Mouse (Mus musculus) forebrain, embryonic 15.5 days (tissue): Measurements from ENCODE around the gene Olfr1347. TPM values are rescaled to one million over a fixed set of nuclear protein-coding genes. Genes with fewer than 3 reads are reported as not detected.

ENCODE experiments used
- ATAC-seq: fragments of 200-750 bp; cut with Nextera tagmentation; replicated peaks from 2 replicates; pipeline ENCODE4 v1.8.0; 2017; ENCODE audit warnings: mild to moderate bottlenecking, moderate TSS enrichment, moderate library complexity
- H3K27ac ChIP-seq: fragments of 300-500 bp; sonication (generic); replicated peaks from 2 replicates; pipeline ENCODE4 v1.5.1; 2015; ENCODE audit warnings: mild to moderate bottlenecking, inconsistent platforms
- H3K27me3 ChIP-seq: fragments of 300-500 bp; sonication (generic); 2 replicates; pipeline ENCODE4 v1.6.1; 2015; ENCODE audit warnings: inconsistent platforms
- H3K36me3 ChIP-seq: fragments of 300-500 bp; sonication (generic); 2 replicates; pipeline ENCODE4 v1.6.1; 2015; ENCODE audit warnings: mild to moderate bottlenecking, inconsistent platforms
- H3K4me1 ChIP-seq: fragments of 300-500 bp; sonication (generic); 2 replicates; pipeline ENCODE4 v1.6.1; 2015; ENCODE audit warnings: inconsistent platforms
- H3K4me2 ChIP-seq: fragments of 300-500 bp; sonication (generic); replicated peaks from 2 replicates; pipeline ENCODE4 v1.6.1; 2015; ENCODE audit warnings: mild to moderate bottlenecking, inconsistent platforms
- H3K4me3 ChIP-seq: fragments of 300-500 bp; sonication (generic); 2 replicates; pipeline ENCODE4 v1.5.1; 2015; ENCODE audit warnings: mild to moderate bottlenecking, inconsistent platforms
- H3K9ac ChIP-seq: fragments of 300-500 bp; sonication (generic); replicated peaks from 2 replicates; pipeline ENCODE4 v1.6.1; 2015; ENCODE audit warnings: mild to moderate bottlenecking, inconsistent platforms
- H3K9me3 ChIP-seq: fragments of 300-500 bp; sonication (generic); 2 replicates; pipeline ENCODE4 v1.6.1; 2016; ENCODE audit warnings: inconsistent platforms
- WGBS: fragments of 180-500 bp; shearing (Covaris S2); methylation state at CpG from one replicate; pipeline ENCODE4 v1.1.7; 2015; ENCODE audit warnings: mixed read lengths; 5-methylcytosine and 5-hydroxymethylcytosine counted together
- polyA plus RNA-seq: library from polyadenylated mRNA; unstranded; fragments of >200 nt; fragmentation: Nextera tagmentation; extraction: Ambion mirVana; gene quantifications from 2 replicates; pipeline ENCODE4 v1.2.1, GENCODE M21; 2015

The Olfr1347 gene
- polyA plus RNA-seq, 1 experiment from 2014 or later: not detected

GRCm38 (mm10) chr7:6438388-6438787 lies 61.2 kb downstream of the Olfr1347 start, which contains the start of gene Olfr1344:
Gene Olfr1344 (plus strand): TSS chr7:6438688.
- no peak for ATAC-seq
- H3K4me1 ChIP-seq: peaks cover 17% of the 10 kb centered on the region
- WGBS: 80% methylated on average over 3 of the region's 3 CpGs
- H3K36me3 ChIP-seq: no peaks in the 10 kb centered on the region
- no peak within 1 kb of the TSS for H3K4me3 ChIP-seq
- no peak within 1 kb of the TSS for H3K9ac ChIP-seq
- H3K4me2 ChIP-seq: no peak within 1 kb of the TSS
- H3K27me3 ChIP-seq: no peaks in the 10 kb centered on the region
- no peaks in the 10 kb centered on the region for H3K9me3 ChIP-seq
- no peak within 1 kb of the TSS for H3K27ac ChIP-seq

Other genes starting within 250 kb of the Olfr1347 start
- gene Epp13, start 247.0 kb downstream of the Olfr1347 start, polyA plus RNA-seq: 0.38 TPM in 1 of 2 replicates, not detected in the other
- gene Zfp667, start 213.2 kb downstream of the Olfr1347 start, polyA plus RNA-seq: 15.2 and 15.8 TPM in 2 replicates
- gene Zfp583, start 168.5 kb downstream of the Olfr1347 start, polyA plus RNA-seq: 12.3 and 13.8 TPM in 2 replicates
- 5.7 and 6.0 TPM in 2 replicates for gene Gm3854, start 156.0 kb downstream of the Olfr1347 start, polyA plus RNA-seq
- gene Zfp78, start 136.5 kb downstream of the Olfr1347 start, polyA plus RNA-seq: 4.5 and 4.6 TPM in 2 replicates
- gene Zfp28, start 116.5 kb downstream of the Olfr1347 start, polyA plus RNA-seq: 21.5 and 23.3 TPM in 2 replicates
- 2.6 and 3.4 TPM in 2 replicates for gene Smim17, start 101.0 kb downstream of the Olfr1347 start, polyA plus RNA-seq
- 0.06 TPM in 1 of 2 replicates, not detected in the other for gene Gm20715, start 89.5 kb downstream of the Olfr1347 start, polyA plus RNA-seq
- not detected in 2 replicates for gene Olfr1344, start 61.1 kb downstream of the Olfr1347 start, polyA plus RNA-seq
- 0.03 TPM in 1 of 2 replicates, not detected in the other for gene Olfr1336, start 43.6 kb downstream of the Olfr1347 start, polyA plus RNA-seq
- gene Olfr1346, start 32.7 kb downstream of the Olfr1347 start, polyA plus RNA-seq: not detected in 2 replicates
- gene Olfr5, start 12.8 kb downstream of the Olfr1347 start, polyA plus RNA-seq: not detected in 2 replicates
- not detected in 2 replicates for gene Olfr1348, start 9.0 kb upstream of the Olfr1347 start, polyA plus RNA-seq
- not detected in 2 replicates for gene Olfr1349, start 23.2 kb upstream of the Olfr1347 start, polyA plus RNA-seq
- gene Olfr1350, start 65.1 kb upstream of the Olfr1347 start, polyA plus RNA-seq: not detected in 2 replicates
- 3.2 and 3.7 TPM in 2 replicates for gene Zim1, start 196.7 kb upstream of the Olfr1347 start, polyA plus RNA-seq
- 51.1 and 58.7 TPM in 2 replicates for gene Peg3, start 230.7 kb upstream of the Olfr1347 start, polyA plus RNA-seq
- gene Usp29, start 230.8 kb upstream of the Olfr1347 start, polyA plus RNA-seq: 22.4 and 26.1 TPM in 2 replicates